Mouse (Mus musculus): ENCODE results near the gene Il9r.

- TF ChIP-seq CTCF (IDR thresholded peaks at IDR 0.05; ENCODE audit: low read depth) (no peak), EP300 (IDR thresholded peaks at IDR 0.05; ENCODE audit: low read depth) (no peak)
These were observed 33.4 kb downstream of the Il9r start for GRCm38 (mm10) chr11:32166683-32167082.

Measured in liver, embryonic 14.5 days (tissue).